Mouse (Mus musculus): ENCODE measurements at regions not wholly inside any gene's neighbourhood (a gene's known extent, or its start where the extent isn't known, plus 50 kb on each side); places are given as distances from the start of the nearest gene placed in this dataset.

- TF ChIP-seq CTCF (IDR thresholded peaks at IDR 0.05): no peak
- no peak for TF ChIP-seq EP300 (IDR thresholded peaks at IDR 0.05)
These were observed 308.2 kb upstream of the Arhgap42 start for GRCm38 (mm10) chr9:9547121-9547520.

Measured in lung, postnatal 0 days (tissue).